Mouse (Mus musculus) MEL (cell line): ENCODE results near the gene Pla2g3.

Source experiments
- CHD2 ChIP-seq: IDR thresholded peaks from 2 replicates; pipeline ENCODE4 v1.6.1; 2011; ENCODE audit warnings: low read length, improper control_type of control experiment
- CTCF ChIP-seq, 3 experiments: IDR thresholded peaks in 2 of 3; conservative IDR thresholded peaks in 1 of 3; 2 replicates each; pipeline ENCODE4 v1.5.1; 2011 to 2012; ENCODE audit warnings: low read length in 3 of 3, low read depth in 2 of 3, mild to moderate bottlenecking in 2 of 3, improper control_type of control experiment in 1 of 3, inconsistent platforms in 1 of 3, mixed read lengths in 1 of 3, moderate library complexity in 1 of 3; ENCODE audit not compliant: control insufficient read depth in 1 of 3, insufficient read depth in 1 of 3, poor library complexity in 1 of 3, severe bottlenecking in 1 of 3
- E2F4 ChIP-seq: IDR thresholded peaks from 2 replicates; pipeline ENCODE4 v1.6.1; 2011; ENCODE audit warnings: low read depth, low read length, improper control_type of control experiment, borderline replicate concordance
- EP300 ChIP-seq, 2 experiments: IDR thresholded peaks; 2 replicates each; pipeline ENCODE4 v1.6.1; 2011; ENCODE audit warnings: improper control_type of control experiment in 2 of 2, low read length in 2 of 2, low read depth in 1 of 2, mild to moderate bottlenecking in 1 of 2
- GATA1 ChIP-seq: IDR thresholded peaks from 2 replicates; pipeline ENCODE4 v1.6.1; 2011; ENCODE audit warnings: low read depth, low read length, improper control_type of control experiment
- HCFC1 ChIP-seq: IDR thresholded peaks from 2 replicates; pipeline ENCODE4 v1.6.1; 2012; ENCODE audit warnings: low read depth, mild to moderate bottlenecking, inconsistent platforms, low read length, improper control_type of control experiment, moderate library complexity

GRCm38 (mm10) chr11:3444875-3445274, 43.2 kb upstream of the Pla2g3 start:
- TF ChIP-seq E2F4 (no peak), CHD2 (no peak), HCFC1 (no peak), CTCF (IDR thresholded peaks at IDR 0.05 in 2 of 3, conservative IDR thresholded peaks at IDR 0.05 in 1 of 3; ENCODE audit: control insufficient read depth in 1 of 3, insufficient read depth in 1 of 3, low read depth in 2 of 3, low read length in 3 of 3, poor library complexity in 1 of 3, severe bottlenecking in 1 of 3) (no peak), GATA1 (no peak), EP300 (IDR thresholded peaks at IDR 0.05; ENCODE audit: low read depth in 1 of 2, low read length in 2 of 2) (no peak; a peak in 1 of 4 replicates)
